Mouse (Mus musculus): ENCODE measurements around the gene Fnbp1. TPM values are rescaled to one million over a fixed set of nuclear protein-coding genes. Genes with fewer than 3 reads are reported as not detected.

The Fnbp1 gene
- polyA plus RNA-seq, 1 experiment, result 310 TPM

GRCm38 (mm10) chr2:31121131-31121693 is 20.6 kb downstream of the Fnbp1 start:
- no peak for DNase-seq
- Histone ChIP-seq H3K4me3 (replicated peaks; ENCODE audit: insufficient read depth, low read depth, low read length) (no peak overlapping the region), H3K27ac (ENCODE audit: insufficient read depth, low read length) (no peak overlapping the region), H3K27me3 (ENCODE audit: control insufficient read depth, insufficient read depth, low read length) (no peaks in the 10 kb centered on the region), H3K4me1 (ENCODE audit: control insufficient read depth, insufficient read depth, low read length) (peaks cover 58% of the 10 kb centered on the region)
- TF ChIP-seq CTCF (IDR thresholded peaks at IDR 0.05; ENCODE audit: borderline replicate concordance, insufficient read depth, low read depth, low read length) (no peak), POLR2A (IDR thresholded peaks at IDR 0.05; ENCODE audit: borderline replicate concordance, insufficient read depth, low read length) (no peak)
- 65% methylated on average over 7 of the region's 7 CpGs for WGBS

GRCm38 (mm10) chr2:31119795-31120194 is 22.0 kb downstream of the Fnbp1 start:
- WGBS, result 10% methylated on average over 13 of the region's 13 CpGs
- no peak for TF ChIP-seq CTCF (IDR thresholded peaks at IDR 0.05; ENCODE audit: borderline replicate concordance, insufficient read depth, low read depth, low read length)
- TF ChIP-seq POLR2A (IDR thresholded peaks at IDR 0.05; ENCODE audit: borderline replicate concordance, insufficient read depth, low read length), result no peak
- Histone ChIP-seq H3K4me1 (ENCODE audit: control insufficient read depth, insufficient read depth, low read length) (peaks cover 61% of the 10 kb centered on the region), H3K4me3 (replicated peaks; ENCODE audit: insufficient read depth, low read depth, low read length) (no peak overlapping the region), H3K27me3 (ENCODE audit: control insufficient read depth, insufficient read depth, low read length) (no peaks in the 10 kb centered on the region), H3K27ac (ENCODE audit: insufficient read depth, low read length) (peak overlapping the region; percentile 35)
- peak; percentile 76 to 78 for DNase-seq

GRCm38 (mm10) chr2:31118639-31119380 is 23.0 kb downstream of the Fnbp1 start:
- Histone ChIP-seq H3K27ac (ENCODE audit: insufficient read depth, low read length) (peak overlapping the region; percentile 58), H3K27me3 (ENCODE audit: control insufficient read depth, insufficient read depth, low read length) (no peaks in the 10 kb centered on the region), H3K4me1 (ENCODE audit: control insufficient read depth, insufficient read depth, low read length) (peaks cover 53% of the 10 kb centered on the region), H3K4me3 (replicated peaks; ENCODE audit: insufficient read depth, low read depth, low read length) (no peak overlapping the region)
- WGBS, result 27% methylated on average over 10 of the region's 10 CpGs
- DNase-seq, result peak in 1 of 2 experiments; percentile 32
- TF ChIP-seq POLR2A (IDR thresholded peaks at IDR 0.05; ENCODE audit: borderline replicate concordance, insufficient read depth, low read length), result no peak
- TF ChIP-seq CTCF (IDR thresholded peaks at IDR 0.05; ENCODE audit: borderline replicate concordance, insufficient read depth, low read depth, low read length), result no peak

- Histone ChIP-seq H3K4me1 (ENCODE audit: control insufficient read depth, insufficient read depth, low read length) (peaks cover 48% of the 10 kb centered on the region), H3K27me3 (ENCODE audit: control insufficient read depth, insufficient read depth, low read length) (no peaks in the 10 kb centered on the region), H3K27ac (ENCODE audit: insufficient read depth, low read length) (peak overlapping the region; percentile 58; the same call in 1 of the 2 replicates), H3K4me3 (replicated peaks; ENCODE audit: insufficient read depth, low read depth, low read length) (no peak overlapping the region)
- 25% methylated on average over 3 of the region's 3 CpGs for WGBS
- TF ChIP-seq POLR2A (IDR thresholded peaks at IDR 0.05; ENCODE audit: borderline replicate concordance, insufficient read depth, low read length), result no peak
- no peak for DNase-seq
Observed at GRCm38 (mm10) chr2:31118211-31118610, 23.6 kb downstream of the Fnbp1 start.

- no peaks in the 10 kb centered on the region for H3K27me3 ChIP-seq (ENCODE audit: control insufficient read depth, insufficient read depth, low read length)
- DNase-seq, result no peak
- no peak for TF ChIP-seq CTCF (IDR thresholded peaks at IDR 0.05; ENCODE audit: borderline replicate concordance, insufficient read depth, low read depth, low read length)
- TF ChIP-seq POLR2A (IDR thresholded peaks at IDR 0.05; ENCODE audit: borderline replicate concordance, insufficient read depth, low read length), result no peak
- WGBS, result 29% methylated on average over 10 of the region's 10 CpGs
- H3K27ac ChIP-seq (ENCODE audit: insufficient read depth, low read length), result peak overlapping the region; percentile 73
- peaks cover 45% of the 10 kb centered on the region for H3K4me1 ChIP-seq (ENCODE audit: control insufficient read depth, insufficient read depth, low read length)
- H3K4me3 ChIP-seq (replicated peaks; ENCODE audit: insufficient read depth, low read depth, low read length), result no peak overlapping the region
Observed at GRCm38 (mm10) chr2:31115943-31116731, 25.7 kb downstream of the Fnbp1 start.

GRCm38 (mm10) chr2:31115091-31115942 is 26.5 kb downstream of the Fnbp1 start:
- H3K27ac ChIP-seq (ENCODE audit: insufficient read depth, low read length), result peak overlapping the region; percentile 63
- peaks cover 48% of the 10 kb centered on the region for H3K4me1 ChIP-seq (ENCODE audit: control insufficient read depth, insufficient read depth, low read length)
- no peak for TF ChIP-seq CTCF (IDR thresholded peaks at IDR 0.05; ENCODE audit: borderline replicate concordance, insufficient read depth, low read depth, low read length)
- no peak for TF ChIP-seq POLR2A (IDR thresholded peaks at IDR 0.05; ENCODE audit: borderline replicate concordance, insufficient read depth, low read length)
- DNase-seq, result no peak
- no peak overlapping the region for H3K4me3 ChIP-seq (replicated peaks; ENCODE audit: insufficient read depth, low read depth, low read length)
- H3K27me3 ChIP-seq (ENCODE audit: control insufficient read depth, insufficient read depth, low read length), result no peaks in the 10 kb centered on the region
- 42% methylated on average over 10 of the region's 10 CpGs for WGBS

GRCm38 (mm10) chr2:31114205-31114604 is 27.6 kb downstream of the Fnbp1 start:
- Histone ChIP-seq H3K27ac (ENCODE audit: insufficient read depth, low read length) (no peak overlapping the region), H3K4me1 (ENCODE audit: control insufficient read depth, insufficient read depth, low read length) (peaks cover 48% of the 10 kb centered on the region), H3K27me3 (ENCODE audit: control insufficient read depth, insufficient read depth, low read length) (no peaks in the 10 kb centered on the region), H3K4me3 (replicated peaks; ENCODE audit: insufficient read depth, low read depth, low read length) (no peak overlapping the region)
- DNase-seq, result no peak
- 81% methylated on average over 2 of the region's 2 CpGs for WGBS
- no peak for TF ChIP-seq CTCF (IDR thresholded peaks at IDR 0.05; ENCODE audit: borderline replicate concordance, insufficient read depth, low read depth, low read length)
- no peak for TF ChIP-seq POLR2A (IDR thresholded peaks at IDR 0.05; ENCODE audit: borderline replicate concordance, insufficient read depth, low read length)

All from cerebellum, adult 2 months (tissue).